Mouse (Mus musculus): Measurements from ENCODE around the gene Rasal2. TPM values are rescaled to one million over a fixed set of nuclear protein-coding genes. Genes with fewer than 3 reads are reported as not detected.

The Rasal2 gene
- total RNA-seq, 1 experiment = 8.1 TPM

DNA sequence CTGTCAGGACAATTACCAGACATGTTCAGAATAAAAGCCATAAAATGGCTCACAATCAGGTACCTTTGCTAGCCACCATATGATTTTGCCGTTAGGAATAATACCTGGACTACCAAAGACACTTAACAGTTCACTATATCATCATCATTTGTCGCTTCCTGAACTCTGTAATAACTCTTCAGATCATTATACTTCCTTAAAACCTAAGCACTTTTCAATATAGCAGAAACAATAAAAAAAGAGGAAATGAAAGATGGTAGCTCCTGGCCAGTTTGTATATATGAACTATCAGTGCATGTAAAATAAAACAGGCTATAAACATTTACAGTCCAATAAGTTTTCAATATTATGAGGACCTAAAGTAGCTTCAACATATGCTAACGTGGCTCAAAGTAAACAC lies 127.0 kb downstream of the Rasal2 start:
- in situ Hi-C loops (cut with MboI; ENCODE audit: low sequenced_read_pairs in 2 of 2, unreplicated experiment in 2 of 2) = no loop called here
- Histone ChIP-seq H3K9me3 (ENCODE audit: control insufficient read depth, insufficient read depth, low read depth, low read length) (no peaks in the 10 kb centered on the region), H3K4me1 (ENCODE audit: control insufficient read depth in 2 of 2, insufficient read depth in 2 of 2, low read length in 2 of 2, poor library complexity in 1 of 2) (no peaks in the 10 kb centered on the region), H3K36me3 (ENCODE audit: control insufficient read depth, insufficient read depth, low read length, poor library complexity, severe bottlenecking) (no peaks in the 10 kb centered on the region), H3K9ac (ENCODE audit: insufficient read depth, low read depth, low read length, poor library complexity, severe bottlenecking) (no peak overlapping the region), H3K27ac (ENCODE audit: insufficient read depth, low read depth, low read length, poor library complexity, severe bottlenecking) (no peak overlapping the region), H3K4me3 (ENCODE audit: insufficient read depth in 1 of 2, low read depth in 1 of 2, low read length in 2 of 2, poor library complexity in 1 of 2, severe bottlenecking in 1 of 2) (no peak overlapping the region)
- no peak for DNase-seq (ENCODE audit: low read depth, low spot score)
- no peak for TF ChIP-seq ZC3H11A (IDR thresholded peaks at IDR 0.05; ENCODE audit: borderline replicate concordance, low read depth, low read length)
- no peak for TF ChIP-seq MAFK (IDR thresholded peaks at IDR 0.05; ENCODE audit: insufficient read depth, low read depth, low read length)
- no peak for TF ChIP-seq ZNF384 (IDR thresholded peaks at IDR 0.05; ENCODE audit: low read depth, low read length)
- no peak for TF ChIP-seq CHD2 (IDR thresholded peaks at IDR 0.05; ENCODE audit: low read depth, low read length)
- TF ChIP-seq HCFC1 (IDR thresholded peaks at IDR 0.05; ENCODE audit: borderline replicate concordance, insufficient read depth, low read length) = no peak

DNA sequence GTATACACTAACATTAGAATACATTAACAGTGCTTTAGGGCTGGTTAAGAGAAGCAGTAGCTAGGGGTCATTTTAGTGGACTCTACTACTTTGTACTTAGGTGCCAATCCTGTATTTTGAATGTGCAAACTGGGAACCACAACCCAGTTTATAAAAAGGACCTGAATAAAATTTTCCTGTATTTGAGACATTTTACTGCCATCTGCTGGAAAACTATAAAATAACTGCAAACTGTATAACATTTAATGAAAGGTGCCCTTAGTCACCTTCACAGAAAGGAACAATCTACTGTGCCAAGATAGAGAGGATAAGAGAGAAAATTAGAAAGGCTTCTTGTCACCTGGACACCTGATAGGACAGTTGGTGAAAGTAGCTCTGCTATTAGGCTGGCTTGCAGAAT lies 131.6 kb downstream of the Rasal2 start:
- H3K4me1 ChIP-seq (ENCODE audit: control insufficient read depth in 2 of 2, insufficient read depth in 2 of 2, low read length in 2 of 2, poor library complexity in 1 of 2) = no peaks in the 10 kb centered on the region
- no peak overlapping the region for H3K27ac ChIP-seq (ENCODE audit: insufficient read depth, low read depth, low read length, poor library complexity, severe bottlenecking)
- TF ChIP-seq ZNF384 (IDR thresholded peaks at IDR 0.05; ENCODE audit: low read depth, low read length) = no peak
- TF ChIP-seq ZC3H11A (IDR thresholded peaks at IDR 0.05; ENCODE audit: borderline replicate concordance, low read depth, low read length) = no peak
- no peak for TF ChIP-seq HCFC1 (IDR thresholded peaks at IDR 0.05; ENCODE audit: borderline replicate concordance, insufficient read depth, low read length)
- TF ChIP-seq CHD2 (IDR thresholded peaks at IDR 0.05; ENCODE audit: low read depth, low read length) = no peak
- TF ChIP-seq MAFK (IDR thresholded peaks at IDR 0.05; ENCODE audit: insufficient read depth, low read depth, low read length) = no peak
- no peaks in the 10 kb centered on the region for H3K36me3 ChIP-seq (ENCODE audit: control insufficient read depth, insufficient read depth, low read length, poor library complexity, severe bottlenecking)
- no peaks in the 10 kb centered on the region for H3K9me3 ChIP-seq (ENCODE audit: control insufficient read depth, insufficient read depth, low read depth, low read length)
- H3K4me3 ChIP-seq (ENCODE audit: insufficient read depth in 1 of 2, low read depth in 1 of 2, low read length in 2 of 2, poor library complexity in 1 of 2, severe bottlenecking in 1 of 2) = no peak overlapping the region
- in situ Hi-C loops (cut with MboI; ENCODE audit: low sequenced_read_pairs in 2 of 2, unreplicated experiment in 2 of 2) = no loop called here
- no peak overlapping the region for H3K9ac ChIP-seq (ENCODE audit: insufficient read depth, low read depth, low read length, poor library complexity, severe bottlenecking)
- no peak for DNase-seq (ENCODE audit: low read depth, low spot score)

DNA sequence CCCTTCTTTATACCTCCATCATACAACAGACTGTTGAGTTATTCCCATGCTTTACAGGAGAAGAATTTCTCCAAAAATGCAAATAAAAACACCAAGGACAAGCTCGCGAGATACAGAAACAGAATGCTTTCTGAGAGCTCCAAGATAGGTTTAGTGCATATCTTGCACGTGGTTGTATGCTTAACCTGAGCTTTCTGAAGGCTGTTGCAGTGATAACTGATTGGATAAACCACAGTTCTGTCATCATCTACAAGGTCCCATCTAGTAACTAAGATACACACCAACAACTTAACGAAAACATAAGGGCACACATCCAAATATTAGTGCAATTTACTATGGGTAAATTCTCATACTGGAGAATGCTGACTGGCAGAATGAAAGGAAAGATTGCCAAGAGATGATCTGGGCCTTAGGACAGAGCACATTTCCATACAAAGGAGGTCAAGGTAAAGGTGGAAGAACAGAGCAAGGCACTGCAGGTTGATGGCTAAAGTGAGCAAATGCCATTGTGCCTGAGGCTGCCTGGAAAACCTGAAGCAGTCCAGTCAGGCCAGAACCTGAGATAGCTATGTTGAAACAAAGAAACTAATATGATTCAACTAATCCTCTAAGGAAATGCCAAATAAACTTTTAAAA lies 136.6 kb downstream of the Rasal2 start:
- Histone ChIP-seq H3K9ac (ENCODE audit: insufficient read depth, low read depth, low read length, poor library complexity, severe bottlenecking) (no peak overlapping the region), H3K9me3 (ENCODE audit: control insufficient read depth, insufficient read depth, low read depth, low read length) (no peaks in the 10 kb centered on the region), H3K4me3 (ENCODE audit: insufficient read depth in 1 of 2, low read depth in 1 of 2, low read length in 2 of 2, poor library complexity in 1 of 2, severe bottlenecking in 1 of 2) (no peak overlapping the region), H3K4me1 (ENCODE audit: control insufficient read depth in 2 of 2, insufficient read depth in 2 of 2, low read length in 2 of 2, poor library complexity in 1 of 2) (no peaks in the 10 kb centered on the region), H3K27ac (ENCODE audit: insufficient read depth, low read depth, low read length, poor library complexity, severe bottlenecking) (no peak overlapping the region), H3K36me3 (ENCODE audit: control insufficient read depth, insufficient read depth, low read length, poor library complexity, severe bottlenecking) (no peaks in the 10 kb centered on the region)
- TF ChIP-seq ZC3H11A (IDR thresholded peaks at IDR 0.05; ENCODE audit: borderline replicate concordance, low read depth, low read length) (no peak), CHD2 (IDR thresholded peaks at IDR 0.05; ENCODE audit: low read depth, low read length) (no peak), MAFK (IDR thresholded peaks at IDR 0.05; ENCODE audit: insufficient read depth, low read depth, low read length) (no peak), HCFC1 (IDR thresholded peaks at IDR 0.05; ENCODE audit: borderline replicate concordance, insufficient read depth, low read length) (no peak), ZNF384 (IDR thresholded peaks at IDR 0.05; ENCODE audit: low read depth, low read length) (no peak)
- no peak for DNase-seq (ENCODE audit: low read depth, low spot score)
- in situ Hi-C loops (cut with MboI; ENCODE audit: low sequenced_read_pairs in 2 of 2, unreplicated experiment in 2 of 2) = no loop called here

DNA sequence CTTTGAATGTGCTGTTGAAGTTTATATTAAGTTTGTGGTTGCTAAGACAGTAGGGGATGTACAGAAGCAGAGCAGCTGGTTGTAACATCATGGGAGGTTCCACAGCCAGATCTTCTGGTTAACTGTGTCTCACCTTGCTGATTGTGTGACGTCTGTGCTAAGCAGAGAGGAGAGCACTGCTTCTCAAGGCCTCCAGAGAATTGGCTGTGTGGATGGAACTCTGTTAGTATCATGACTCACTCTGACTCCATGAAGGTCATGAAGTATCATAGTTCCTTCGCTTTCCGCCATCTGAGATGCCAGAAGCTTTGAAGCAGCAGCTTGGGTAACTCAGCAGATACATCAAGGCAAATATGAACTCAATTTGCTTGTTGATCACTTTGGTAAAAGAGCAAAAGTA lies 144.5 kb downstream of the Rasal2 start:
- Histone ChIP-seq H3K27ac (ENCODE audit: insufficient read depth, low read depth, low read length, poor library complexity, severe bottlenecking) (no peak overlapping the region), H3K9me3 (ENCODE audit: control insufficient read depth, insufficient read depth, low read depth, low read length) (no peaks in the 10 kb centered on the region), H3K36me3 (ENCODE audit: control insufficient read depth, insufficient read depth, low read length, poor library complexity, severe bottlenecking) (no peaks in the 10 kb centered on the region), H3K4me3 (ENCODE audit: insufficient read depth in 1 of 2, low read depth in 1 of 2, low read length in 2 of 2, poor library complexity in 1 of 2, severe bottlenecking in 1 of 2) (no peak overlapping the region), H3K9ac (ENCODE audit: insufficient read depth, low read depth, low read length, poor library complexity, severe bottlenecking) (no peak overlapping the region), H3K4me1 (ENCODE audit: control insufficient read depth in 2 of 2, insufficient read depth in 2 of 2, low read length in 2 of 2, poor library complexity in 1 of 2) (no peaks in the 10 kb centered on the region)
- no peak for DNase-seq (ENCODE audit: low read depth, low spot score)
- in situ Hi-C loops (cut with MboI; ENCODE audit: low sequenced_read_pairs in 2 of 2, unreplicated experiment in 2 of 2) = no loop called here
- TF ChIP-seq ZC3H11A (IDR thresholded peaks at IDR 0.05; ENCODE audit: borderline replicate concordance, low read depth, low read length) (no peak), MAFK (IDR thresholded peaks at IDR 0.05; ENCODE audit: insufficient read depth, low read depth, low read length) (no peak), CHD2 (IDR thresholded peaks at IDR 0.05; ENCODE audit: low read depth, low read length) (no peak), HCFC1 (IDR thresholded peaks at IDR 0.05; ENCODE audit: borderline replicate concordance, insufficient read depth, low read length) (no peak), ZNF384 (IDR thresholded peaks at IDR 0.05; ENCODE audit: low read depth, low read length) (no peak)
